Mouse (Mus musculus): Measurements from ENCODE around the gene Cnep1r1. TPM values are rescaled to one million over a fixed set of nuclear protein-coding genes. Genes with fewer than 3 reads are reported as not detected.

Gene Cnep1r1
- polyA plus RNA-seq, 2 experiments, result 18.3 to 20.8 TPM

- Histone ChIP-seq H3K27me3 (ENCODE audit: control insufficient read depth, insufficient read depth, low read length) (no peaks in the 10 kb centered on the region), H3K4me3 (ENCODE audit: insufficient read depth in 1 of 2, low read depth in 2 of 2, low read length in 2 of 2) (no peak overlapping the region), H3K27ac (no peak overlapping the region), H3K4me2 (ENCODE audit: low read depth) (no peak overlapping the region), H3K9ac (replicated peaks) (no peak overlapping the region), H3K4me1 (replicated peaks; ENCODE audit: control insufficient read depth in 2 of 2, insufficient read depth in 2 of 2, low read length in 1 of 2) (0 out of 4 replicates have a peak, but pooled peaks cover 0 to 4% of the 10 kb centered on the region in 2 experiments), H3K9me3 (ENCODE audit: control insufficient read depth, low read length) (no peaks in the 10 kb centered on the region), H3K36me3 (replicated peaks; ENCODE audit: control insufficient read depth, insufficient read depth, low read depth) (no peaks in the 10 kb centered on the region)
- TF ChIP-seq CTCF (IDR thresholded peaks at IDR 0.05; ENCODE audit: low read depth), result no peak
- no peak for TF ChIP-seq EP300 (IDR thresholded peaks at IDR 0.05; ENCODE audit: low read depth)
- WGBS (ENCODE audit: insufficient replicate concordance), result 68% methylated on average over 8 of the region's 8 CpGs
- DNase-seq (ENCODE audit: low read depth in 3 of 3, low spot score in 3 of 3) (no peak), ATAC-seq (ENCODE audit: insufficient read depth) (no peak)
Observed at GRCm38 (mm10) chr8:88177291-88177690, 58.7 kb downstream of the Cnep1r1 start.

GRCm38 (mm10) chr8:88183121-88183520 is 64.6 kb downstream of the Cnep1r1 start:
- no peak overlapping the region for H3K27ac ChIP-seq
- WGBS (ENCODE audit: insufficient replicate concordance), result 57% methylated on average over 2 of the region's 2 CpGs
- no peak overlapping the region for H3K9ac ChIP-seq (replicated peaks)
- DNase-seq (ENCODE audit: low read depth in 3 of 3, low spot score in 3 of 3), result no peak
- H3K4me1 ChIP-seq (replicated peaks; ENCODE audit: control insufficient read depth in 2 of 2, insufficient read depth in 2 of 2, low read length in 1 of 2), result no peaks in the 10 kb centered on the region
- H3K36me3 ChIP-seq (replicated peaks; ENCODE audit: control insufficient read depth, insufficient read depth, low read depth), result no peaks in the 10 kb centered on the region
- no peaks in the 10 kb centered on the region for H3K9me3 ChIP-seq (ENCODE audit: control insufficient read depth, low read length)
- H3K4me2 ChIP-seq (ENCODE audit: low read depth), result no peak overlapping the region
- no peak overlapping the region for H3K4me3 ChIP-seq (ENCODE audit: insufficient read depth in 1 of 2, low read depth in 2 of 2, low read length in 2 of 2)
- no peak for ATAC-seq (ENCODE audit: insufficient read depth)
- TF ChIP-seq EP300 (IDR thresholded peaks at IDR 0.05; ENCODE audit: low read depth) (no peak), CTCF (IDR thresholded peaks at IDR 0.05; ENCODE audit: low read depth) (no peak)
- no peaks in the 10 kb centered on the region for H3K27me3 ChIP-seq (ENCODE audit: control insufficient read depth, insufficient read depth, low read length)

Small RNA genes within 50 kb of the gene (microRNA-seq; reads per million reads assigned to microRNA genes)
- 1.7 reads per million for gene Mir7071

Other genes with a start within 250 kb of the Cnep1r1 start
- 0.52 and 0.60 TPM in 2 replicates for gene Zfp423, start 159.2 kb upstream of the Cnep1r1 start, polyA plus RNA-seq (2012; rRNA removed)
- 0.52 TPM in 2 replicates for gene Zfp423, start 159.2 kb upstream of the Cnep1r1 start, polyA plus RNA-seq (2014; fragmentation: Nextera tagmentation; extraction: Ambion mirVana)
- 13.8 and 17.3 TPM in 2 replicates for gene Heatr3, start 19.1 kb downstream of the Cnep1r1 start, polyA plus RNA-seq (2012; rRNA removed)
- 23.3 and 26.8 TPM in 2 replicates for gene Heatr3, start 19.1 kb downstream of the Cnep1r1 start, polyA plus RNA-seq (2014; fragmentation: Nextera tagmentation; extraction: Ambion mirVana)
- gene Tent4b, start 80.4 kb downstream of the Cnep1r1 start, polyA plus RNA-seq (2012; rRNA removed), result 7.7 and 9.2 TPM in 2 replicates
- 4.3 and 5.5 TPM in 2 replicates for gene Tent4b, start 80.4 kb downstream of the Cnep1r1 start, polyA plus RNA-seq (2014; fragmentation: Nextera tagmentation; extraction: Ambion mirVana)
- gene Adcy7, start 153.6 kb downstream of the Cnep1r1 start, polyA plus RNA-seq (2012; rRNA removed), result 21.3 and 24.7 TPM in 2 replicates
- 20.0 and 24.7 TPM in 2 replicates for gene Adcy7, start 153.6 kb downstream of the Cnep1r1 start, polyA plus RNA-seq (2014; fragmentation: Nextera tagmentation; extraction: Ambion mirVana)
- gene Brd7, start 243.4 kb downstream of the Cnep1r1 start, polyA plus RNA-seq (2012; rRNA removed), result 16.3 and 27.5 TPM in 2 replicates
- 35.5 and 37.1 TPM in 2 replicates for gene Brd7, start 243.4 kb downstream of the Cnep1r1 start, polyA plus RNA-seq (2014; fragmentation: Nextera tagmentation; extraction: Ambion mirVana)